Mouse (Mus musculus) T-helper 1 cell (primary cell): ENCODE results near the gene Ppip5k2.

Experiments
- in situ Hi-C: fragments of 300-600 bp; cut with MboI, MseI; formaldehyde crosslinking; loops from one replicate; pipeline ENCODE4 v1.15.1; 2025; ENCODE audit warnings: high pct_unique_total_duplicates

Gene Ppip5k2

GRCm38 (mm10) chr1:97661406-97662241 is 108.6 kb downstream of the Ppip5k2 start, which contains the start of gene D1Ertd622e:
Gene D1Ertd622e, minus strand, starts transcription at chr1:97662074.
- in situ Hi-C loops = no loop called here

GRCm38 (mm10) chr1:97660687-97661405 is 109.4 kb downstream of the Ppip5k2 start:
- in situ Hi-C loops = no loop called here

DNA sequence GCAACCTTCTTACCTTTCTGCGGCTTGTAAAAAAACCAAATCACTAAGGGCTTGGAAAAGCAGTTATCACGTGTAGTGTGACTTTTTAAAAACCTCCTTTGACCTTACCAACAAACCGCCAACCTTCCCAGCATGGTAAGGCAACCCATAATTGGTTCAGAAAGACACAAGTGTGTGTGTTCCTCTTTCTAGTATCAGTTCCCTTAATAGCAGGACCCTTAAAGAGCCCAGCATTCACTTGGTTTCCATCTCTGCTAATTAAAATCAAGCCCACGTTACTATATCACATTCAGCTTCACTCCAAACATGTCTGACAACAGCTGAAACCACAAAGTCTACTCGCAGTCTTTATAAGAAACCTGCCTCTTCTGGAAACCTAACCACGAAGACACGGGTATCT is 110.8 kb downstream of the Ppip5k2 start:
- in situ Hi-C loops = no loop called here

- in situ Hi-C loops = no loop called here
Measured at GRCm38 (mm10) chr1:97657786-97658185, 112.4 kb downstream of the Ppip5k2 start.

- in situ Hi-C loops = no loop called here
Measured at GRCm38 (mm10) chr1:97657201-97657600, 113.0 kb downstream of the Ppip5k2 start.
